Mouse (Mus musculus) ES-E14 (cell line): ENCODE data around the gene Crip2.

Experiments
- MAFK ChIP-seq: IDR thresholded peaks from 2 replicates; pipeline ENCODE4 v1.6.1; 2014; ENCODE audit warnings: mild to moderate bottlenecking, low read depth, low read length, inconsistent platforms; ENCODE audit not compliant: insufficient read depth
- ZC3H11A ChIP-seq: IDR thresholded peaks from 2 replicates; pipeline ENCODE4 v1.6.1; 2012; ENCODE audit warnings: low read depth, mild to moderate bottlenecking, inconsistent platforms, low read length, borderline replicate concordance

GRCm38 (mm10) chr12:113114141-113114540, 25.9 kb upstream of the Crip2 start:
- no peak for TF ChIP-seq ZC3H11A
- no peak for TF ChIP-seq MAFK
